Mouse (Mus musculus): Measurements from ENCODE around the gene Phf2. TPM values are rescaled to one million over a fixed set of nuclear protein-coding genes. Genes with fewer than 3 reads are reported as not detected.
"Not testable (repeated sequence)": the region's sequence is repeated elsewhere in the genome, so short reads cannot be mapped to it uniquely, and the experiment has no call there.

Gene Phf2
- total RNA-seq, 4 experiments from 2014 or later = 26.8 to 31.5 (median 29.9) TPM

DNA sequence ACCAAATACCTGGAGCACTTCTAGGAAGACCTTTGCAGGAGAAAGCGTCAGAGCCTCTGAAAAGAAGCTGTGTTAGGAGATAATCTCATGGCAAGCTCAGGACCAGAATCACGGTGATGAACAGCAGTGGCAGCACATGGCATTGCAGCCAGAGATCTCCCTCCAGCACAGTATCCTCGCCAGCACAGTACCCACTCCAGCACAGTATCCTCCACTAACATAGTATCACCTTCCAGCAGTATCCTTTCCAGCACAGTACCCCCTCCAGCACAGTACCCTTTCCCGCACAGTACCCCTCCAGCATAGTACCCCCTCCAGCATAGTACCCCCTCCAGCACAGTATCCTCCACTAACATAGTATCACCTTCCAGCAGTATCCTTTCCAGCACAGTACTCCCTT, 61.3 kb downstream of the Phf2 start:
- not testable (repeated sequence) for DNase-seq (ENCODE audit: low spot score)

DNA sequence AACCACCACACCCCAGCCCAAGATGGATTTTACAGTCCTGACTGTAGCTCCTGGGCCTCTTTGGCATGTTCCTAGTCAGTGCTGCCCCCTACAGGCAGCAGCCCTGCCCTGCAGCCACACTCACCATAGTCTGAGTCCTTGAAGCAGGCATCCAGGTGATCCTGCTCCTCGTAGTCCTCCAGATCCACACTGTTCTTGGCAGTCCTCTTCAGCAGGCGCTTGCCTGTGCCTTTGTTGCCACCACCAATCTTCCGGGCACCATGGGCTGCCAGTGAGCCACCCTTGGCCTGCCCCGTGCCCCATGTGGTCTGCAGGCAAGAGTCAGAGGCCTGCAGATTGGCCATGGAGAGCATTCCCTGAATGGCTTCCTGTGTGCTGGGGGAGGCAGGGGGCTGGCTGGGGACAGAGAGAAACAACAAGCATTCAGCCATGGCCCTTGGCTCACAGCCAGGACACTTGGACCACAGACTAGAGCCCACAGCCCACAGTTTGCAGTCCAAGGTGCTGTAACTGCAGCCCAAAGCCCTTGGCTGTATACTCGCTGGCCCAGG, 63.4 kb downstream of the Phf2 start:
- peak; percentile 11 for DNase-seq (ENCODE audit: low spot score)

DNA sequence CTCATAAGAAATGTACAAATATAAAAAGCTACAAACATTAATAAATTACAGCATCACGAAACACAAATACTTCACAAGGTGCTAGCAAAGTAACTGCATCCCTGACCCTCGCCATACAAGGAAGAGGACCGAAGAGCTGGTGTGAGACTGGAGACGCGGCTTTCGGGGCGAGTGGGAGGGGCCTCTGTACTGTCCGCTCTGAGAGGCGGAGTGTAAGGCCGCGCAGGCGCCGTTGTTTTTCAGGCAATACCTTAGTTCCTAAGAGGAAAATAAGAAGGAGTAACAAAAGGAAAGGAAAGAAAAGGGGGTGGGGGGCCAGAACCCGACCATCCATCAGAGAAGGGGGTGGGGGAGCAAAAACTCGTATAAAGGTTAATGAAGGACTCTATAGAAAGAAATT, 68.7 kb downstream of the Phf2 start:
- no peak for DNase-seq (ENCODE audit: low spot score)

DNA sequence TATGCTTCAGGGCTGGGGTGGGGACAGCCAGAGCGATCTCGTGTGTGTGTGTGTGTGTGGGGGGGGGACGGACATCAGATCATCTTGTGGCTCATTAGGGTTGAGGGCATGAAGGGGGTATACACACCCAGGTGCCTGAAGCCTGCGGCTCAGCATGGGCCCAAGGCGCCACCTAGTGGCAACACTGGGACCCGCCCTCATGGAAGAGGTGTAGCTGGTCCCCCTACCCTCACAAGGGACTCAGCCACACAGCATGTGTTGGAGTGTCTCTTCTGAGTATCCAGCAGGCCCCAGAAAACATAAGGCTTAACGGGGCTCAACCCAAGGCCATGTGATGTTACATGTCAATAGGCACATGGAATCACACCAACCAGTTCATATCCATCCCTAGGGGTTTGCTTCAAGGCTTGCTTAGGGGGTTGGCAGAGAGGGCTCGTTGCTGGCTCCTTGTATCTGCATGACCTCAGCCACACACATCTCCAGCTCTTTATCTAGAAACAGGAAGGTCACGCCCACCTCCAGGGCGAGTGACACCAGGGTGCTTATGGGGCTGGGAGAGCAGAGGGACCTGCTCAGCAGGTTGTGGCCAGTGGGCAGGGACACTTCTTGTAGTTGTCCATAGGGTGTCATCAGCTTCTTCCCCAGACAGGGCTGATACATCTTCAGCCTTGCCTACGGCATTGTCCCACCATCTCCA, 69.9 kb downstream of the Phf2 start:
- peak; percentile 35 for DNase-seq (ENCODE audit: low spot score)

DNA sequence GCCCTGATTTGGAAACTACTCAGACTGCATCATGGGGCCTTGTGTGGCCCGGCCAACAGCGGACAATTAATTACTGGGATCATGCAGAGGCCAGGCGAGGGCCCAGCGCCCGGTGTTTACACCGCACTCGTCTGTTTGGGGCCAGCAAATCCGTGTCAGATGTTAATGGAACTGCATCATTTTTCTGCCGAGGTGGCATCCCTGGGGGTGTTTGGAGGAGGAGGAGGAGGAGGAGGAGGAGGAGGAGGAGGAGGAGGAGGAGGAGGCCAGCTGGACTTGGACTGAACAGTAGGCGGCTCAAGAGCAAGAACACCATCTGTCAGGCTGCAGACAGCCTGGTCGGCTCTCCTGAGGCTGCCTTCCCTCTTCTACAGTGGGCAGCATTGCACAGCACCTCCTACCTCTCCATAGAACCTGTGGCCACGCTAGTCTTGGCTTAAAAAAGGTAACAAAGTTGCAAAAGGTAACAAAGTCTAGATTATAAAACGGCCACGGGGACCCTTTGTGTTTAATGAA, 72.6 kb downstream of the Phf2 start:
- no peak for DNase-seq (ENCODE audit: low spot score)

DNA sequence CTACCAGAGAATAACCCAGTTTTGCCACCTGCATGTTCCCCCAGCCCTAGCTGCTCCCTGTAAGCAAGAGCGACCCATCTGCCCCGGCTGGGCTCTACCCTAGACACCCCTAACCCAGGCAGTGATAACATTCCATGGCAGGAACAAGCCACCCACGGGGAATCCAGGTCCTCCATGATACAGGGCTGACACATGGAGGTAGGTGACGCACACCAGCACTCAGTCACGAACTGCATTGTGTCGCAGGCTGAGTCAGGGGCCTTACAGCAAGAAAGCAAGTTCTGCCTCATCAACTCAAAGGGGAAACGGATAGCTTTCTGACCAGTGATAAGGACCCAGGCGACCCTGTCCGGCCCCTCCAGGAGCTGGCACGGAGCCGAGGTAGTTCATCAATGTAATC, 74.0 kb downstream of the Phf2 start:
- no peak for DNase-seq (ENCODE audit: low spot score)

DNA sequence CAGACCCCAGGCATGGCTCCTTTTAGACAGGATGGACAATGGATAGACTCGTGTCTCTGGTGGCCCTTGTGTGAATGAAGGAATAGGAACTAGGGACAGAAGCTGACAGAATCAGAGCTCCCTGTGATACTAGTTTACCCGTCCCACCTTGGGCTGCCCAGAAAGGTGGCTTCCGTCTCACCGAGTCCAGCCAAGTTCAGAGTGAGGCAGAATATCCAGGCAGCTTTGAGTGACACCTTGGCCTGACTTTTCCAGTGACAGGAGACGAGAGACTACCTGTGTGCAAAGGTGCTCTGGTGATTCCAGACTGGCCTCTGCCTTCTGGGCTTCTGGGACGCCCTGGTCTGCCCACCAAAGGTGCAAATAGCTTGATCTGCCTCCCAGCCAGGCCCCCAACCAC, 75.2 kb downstream of the Phf2 start:
- no peak for DNase-seq (ENCODE audit: low spot score)

DNA sequence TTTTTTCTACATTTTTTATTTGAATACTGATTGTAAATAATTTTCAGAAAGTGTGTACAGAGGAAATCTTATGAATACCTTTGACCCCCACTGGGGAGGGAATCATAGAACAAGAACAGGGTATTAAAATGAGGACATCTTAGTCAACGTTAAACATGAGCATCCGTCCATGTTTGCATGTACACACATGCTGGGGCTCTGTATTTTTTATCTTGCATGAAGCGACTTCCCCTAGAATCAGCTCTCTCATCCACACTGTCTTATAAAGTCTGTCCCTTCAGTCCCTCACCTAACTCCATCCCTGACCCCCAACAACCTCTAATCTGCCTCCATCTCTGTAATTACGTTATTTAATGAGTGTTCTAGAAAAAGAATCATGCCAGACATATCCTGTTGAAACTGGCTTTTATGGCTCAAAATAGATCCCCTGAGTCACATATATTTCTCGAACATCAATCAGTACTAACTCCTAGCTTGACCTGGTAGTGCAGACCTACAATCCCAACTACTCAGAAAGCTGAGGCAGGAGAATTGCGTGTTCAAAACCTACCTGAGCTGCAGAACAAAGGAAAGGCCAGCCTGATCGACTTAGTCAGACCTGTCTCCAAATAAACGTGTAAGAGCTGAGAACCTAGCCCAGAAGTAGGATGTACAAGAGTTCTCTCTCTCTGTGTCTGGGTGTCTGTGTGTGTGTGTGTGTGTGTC, 86.2 kb downstream of the Phf2 start:
- no peak for DNase-seq (ENCODE audit: low spot score)

DNA sequence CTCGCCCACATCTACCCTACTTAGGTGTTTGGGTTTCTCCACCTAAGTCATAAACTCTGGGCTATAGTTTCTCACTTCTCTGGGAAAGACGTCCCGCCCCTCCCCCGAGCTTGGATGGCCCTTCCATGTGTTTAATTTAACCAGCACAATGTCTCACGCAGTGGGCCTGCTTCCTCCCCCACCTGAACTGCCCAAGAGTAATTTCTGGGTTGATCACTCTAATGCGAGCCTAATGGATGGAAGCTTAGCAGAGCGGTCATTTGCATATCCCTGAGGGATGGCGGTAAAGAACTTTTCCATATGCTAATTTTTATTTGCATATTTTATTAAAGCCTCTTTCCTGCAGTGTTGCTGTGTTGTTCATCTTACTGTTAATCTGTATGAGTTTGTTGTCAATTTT, 86.8 kb downstream of the Phf2 start:
- DNase-seq (ENCODE audit: low spot score) = no peak

DNA sequence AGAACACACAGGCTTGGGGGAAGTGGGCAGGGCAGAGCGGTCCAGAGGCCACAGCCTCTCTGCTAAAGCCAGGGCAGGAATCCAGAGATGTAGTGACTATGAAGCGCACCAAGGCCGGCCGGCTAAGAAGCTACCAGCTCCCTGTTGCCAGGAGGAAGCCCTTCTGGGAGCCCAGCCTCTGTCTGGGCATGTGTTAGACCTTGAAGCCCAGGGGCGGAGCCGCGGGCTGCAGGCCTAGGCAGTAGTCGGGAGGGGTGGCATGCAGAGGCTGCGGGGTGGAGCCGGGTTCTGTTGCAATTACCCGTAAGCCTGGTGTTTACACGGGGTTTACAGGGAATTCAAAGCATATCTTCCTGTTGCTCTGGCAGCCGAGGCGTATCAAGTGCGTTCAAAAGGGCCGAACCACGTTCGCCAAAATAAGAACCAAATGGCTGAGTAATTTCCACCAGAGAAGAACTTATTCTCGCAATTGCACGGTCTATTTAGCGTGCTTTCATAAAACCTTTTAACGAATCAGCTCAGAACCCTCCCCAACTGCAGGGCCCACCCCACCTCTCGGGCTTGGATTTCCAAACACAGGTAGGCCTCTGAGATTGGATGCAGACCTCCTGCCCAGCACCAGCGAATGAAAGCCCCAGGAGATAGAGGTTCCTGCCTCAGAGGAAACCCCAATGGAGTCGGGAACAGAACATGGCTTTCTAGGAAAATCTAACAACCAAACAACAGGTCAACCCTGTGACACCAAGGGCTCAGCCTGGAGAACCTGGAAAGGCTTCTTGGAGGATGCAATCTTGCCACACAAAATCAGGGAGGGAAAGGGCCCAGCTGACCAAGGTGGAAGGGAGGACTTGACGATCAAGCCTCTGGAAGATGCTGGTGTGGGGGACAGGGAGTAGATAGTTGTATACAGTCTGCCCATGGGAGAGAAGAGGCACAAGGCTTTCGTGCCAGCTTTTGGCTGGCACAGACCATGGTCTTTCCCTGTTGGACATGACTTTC, 87.9 kb downstream of the Phf2 start:
- no peak for DNase-seq (ENCODE audit: low spot score)

DNA sequence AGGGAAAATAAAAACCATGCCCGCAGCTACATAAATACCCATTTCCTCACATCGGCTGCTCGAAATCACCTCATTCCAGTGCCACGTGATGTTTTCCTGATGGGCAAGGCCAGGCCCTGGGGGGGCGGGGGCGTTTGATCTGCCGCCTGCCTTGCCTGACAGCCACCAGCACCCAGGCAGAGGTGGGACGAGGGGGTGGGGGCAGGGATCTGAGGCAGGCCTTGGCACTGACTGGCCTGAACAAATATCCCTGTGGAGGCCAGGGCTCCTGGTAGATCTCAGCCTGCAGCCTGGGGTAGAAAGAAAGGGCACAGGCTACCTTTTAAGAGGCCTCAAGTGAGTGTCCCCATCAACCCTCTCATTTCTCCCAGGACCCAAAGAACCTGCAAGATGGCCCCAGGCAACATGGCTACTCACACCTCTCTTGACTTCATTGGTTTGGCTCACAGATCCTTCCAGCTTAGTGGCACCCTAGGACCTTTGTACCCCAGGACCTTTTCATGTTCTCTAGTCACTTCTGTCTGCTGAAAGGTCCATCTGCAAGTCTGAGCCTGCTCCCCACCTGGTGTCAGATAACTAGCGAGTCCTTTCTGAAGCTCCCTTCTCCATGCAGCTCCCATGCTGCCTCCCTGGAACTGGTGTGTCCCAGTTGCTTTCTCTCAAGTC, 90.4 kb downstream of the Phf2 start:
- no peak for DNase-seq (ENCODE audit: low spot score)

DNA sequence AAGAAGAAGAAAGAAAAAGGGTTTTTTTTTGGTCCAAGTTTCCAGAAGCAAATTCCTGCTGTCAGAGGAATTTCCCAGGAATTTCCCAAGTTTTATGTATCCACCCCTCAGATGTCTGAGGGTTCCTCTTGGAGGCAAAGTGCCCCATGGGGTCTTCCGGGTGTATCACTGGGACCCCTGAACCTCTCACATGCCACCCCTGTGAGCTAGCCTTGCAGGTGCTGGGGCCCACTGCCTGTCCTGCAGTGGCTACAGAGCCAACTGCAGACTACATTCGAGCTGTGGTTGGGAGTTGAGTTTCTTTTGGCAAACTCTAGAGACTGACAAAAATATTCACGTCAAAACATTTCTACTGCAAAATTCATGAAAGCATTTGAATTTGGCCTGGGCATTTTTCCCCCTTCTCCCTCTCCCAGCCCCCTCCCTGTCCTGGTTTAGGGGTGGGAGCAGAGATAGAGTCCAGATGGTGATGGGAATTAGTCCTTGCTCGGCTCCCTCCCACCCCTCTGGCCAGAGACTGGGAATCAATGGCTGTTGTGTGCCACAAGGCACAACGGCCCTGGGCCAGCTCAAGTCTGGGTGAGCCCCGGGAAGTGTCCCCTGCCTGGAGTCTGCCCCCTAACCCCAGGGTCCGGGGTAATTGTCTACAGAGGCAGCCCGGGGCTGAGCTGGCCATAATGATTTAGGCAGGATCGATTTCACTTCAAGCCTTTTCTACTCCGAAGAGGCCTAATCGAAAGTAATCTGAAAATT, 91.2 kb downstream of the Phf2 start:
- DNase-seq (ENCODE audit: low spot score) = no peak

DNA sequence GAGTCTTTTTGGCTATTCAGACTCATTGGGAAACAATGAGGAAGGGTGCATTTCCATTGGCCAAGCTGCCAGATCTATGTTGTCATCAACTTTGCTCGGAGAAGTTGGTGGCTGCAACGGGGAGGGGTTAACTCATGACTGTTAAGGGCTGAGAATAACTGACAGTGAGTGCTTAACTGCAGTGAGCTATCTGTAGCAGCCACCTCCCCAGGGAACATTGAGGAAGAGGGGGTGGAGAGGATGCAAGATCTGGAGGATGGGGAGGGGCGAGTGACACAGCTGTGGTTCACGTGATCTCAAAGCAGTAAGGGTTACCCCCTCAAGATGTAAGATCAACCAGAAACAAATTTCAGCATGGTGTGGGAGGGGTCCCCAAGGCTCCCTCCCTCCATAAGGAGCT, 92.8 kb downstream of the Phf2 start:
- DNase-seq (ENCODE audit: low spot score) = no peak

DNA sequence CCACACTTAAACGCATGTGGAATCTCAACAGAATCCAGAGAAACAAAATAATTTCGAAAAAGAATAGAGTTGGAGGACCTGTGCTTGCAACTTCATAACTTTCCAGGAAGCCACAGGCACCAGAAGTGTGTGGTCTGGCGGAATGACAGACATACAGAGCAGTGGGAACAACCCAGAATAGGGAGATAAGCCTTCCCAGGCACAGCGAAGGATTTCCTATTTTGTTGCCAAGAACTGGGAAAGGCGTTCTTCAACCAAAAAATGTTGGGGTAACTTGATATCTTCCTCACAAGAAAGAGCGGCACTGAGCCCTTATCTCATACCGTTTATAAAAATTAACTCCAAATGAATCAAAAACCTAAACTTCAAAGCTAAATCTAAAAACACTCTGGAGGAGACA, 96.4 kb downstream of the Phf2 start:
- DNase-seq (ENCODE audit: low spot score) = no peak

DNA sequence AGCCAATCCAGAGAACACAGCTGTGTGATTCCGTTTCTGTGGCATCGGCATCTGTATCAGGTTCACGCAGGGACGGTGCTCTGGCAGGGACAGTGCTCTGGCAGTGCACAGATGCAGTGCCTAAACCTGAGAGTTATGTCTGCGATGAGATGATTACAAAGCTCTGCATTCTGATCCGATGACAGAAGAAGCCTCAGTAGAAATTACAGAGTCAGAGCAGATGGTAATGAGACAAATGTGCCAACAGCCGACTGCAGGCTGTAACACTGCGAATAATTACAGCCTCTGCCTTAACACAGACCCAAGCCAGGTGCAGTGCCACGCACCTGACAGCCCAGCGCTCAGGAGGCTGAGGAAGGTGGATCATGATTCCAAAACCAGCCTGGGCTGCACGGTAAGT, 102.8 kb downstream of the Phf2 start:
- no peak for DNase-seq (ENCODE audit: low spot score)

DNA sequence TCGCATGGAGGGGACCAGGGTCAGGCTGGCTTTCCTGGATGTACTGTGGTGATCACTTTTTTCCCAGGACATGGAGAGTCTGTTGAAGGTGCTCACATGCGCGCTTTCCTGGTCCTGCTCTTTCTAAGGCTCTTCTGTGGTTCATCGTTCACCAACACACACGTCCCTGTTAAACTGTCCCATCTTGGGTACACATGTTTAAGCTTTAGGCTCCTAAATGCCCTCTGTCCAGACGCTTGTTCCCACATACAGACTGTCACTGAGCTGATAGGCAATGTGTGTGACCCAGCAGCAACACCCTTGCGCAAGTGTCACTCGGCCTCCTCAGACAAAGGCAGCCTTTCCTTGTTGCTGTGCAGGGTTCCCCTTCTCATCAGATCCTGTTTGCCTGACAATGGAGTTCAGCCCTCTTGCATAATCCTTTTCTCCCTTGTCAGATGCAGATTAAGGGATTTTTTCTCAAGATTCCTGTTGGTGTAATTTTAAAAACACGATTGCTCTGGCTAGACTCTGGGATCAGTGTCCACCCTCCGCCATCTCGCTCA, 107.1 kb downstream of the Phf2 start:
- no peak for DNase-seq (ENCODE audit: low spot score)

DNA sequence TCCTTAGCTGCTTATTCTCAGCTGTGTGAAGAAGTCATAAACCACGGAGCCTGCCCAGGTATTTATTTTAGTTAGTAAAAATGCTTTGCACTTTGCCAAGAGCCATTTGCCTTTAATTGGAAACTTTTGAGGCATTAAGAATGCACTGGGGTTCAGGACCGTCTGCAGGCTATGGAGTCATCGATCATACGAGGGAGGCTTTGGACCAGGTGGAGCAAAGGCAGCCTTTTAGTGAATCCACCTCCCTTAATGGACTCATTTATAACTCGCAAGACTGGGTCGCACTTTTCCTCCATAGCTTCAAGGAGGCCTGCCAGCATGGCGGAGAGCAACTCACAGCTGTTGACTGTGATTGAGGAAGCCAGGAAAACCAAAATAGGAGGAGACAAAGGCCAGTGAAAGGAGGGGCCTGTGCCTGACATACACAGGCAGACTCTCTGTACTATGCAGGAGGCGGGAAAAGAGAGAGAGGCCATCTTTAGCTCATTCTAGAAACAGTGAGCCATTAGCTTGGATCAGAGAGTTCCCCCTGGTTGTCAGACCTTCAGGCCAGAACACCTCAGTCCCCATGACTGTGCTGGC, 110.0 kb downstream of the Phf2 start:
- DNase-seq (ENCODE audit: low spot score) = no peak

DNA sequence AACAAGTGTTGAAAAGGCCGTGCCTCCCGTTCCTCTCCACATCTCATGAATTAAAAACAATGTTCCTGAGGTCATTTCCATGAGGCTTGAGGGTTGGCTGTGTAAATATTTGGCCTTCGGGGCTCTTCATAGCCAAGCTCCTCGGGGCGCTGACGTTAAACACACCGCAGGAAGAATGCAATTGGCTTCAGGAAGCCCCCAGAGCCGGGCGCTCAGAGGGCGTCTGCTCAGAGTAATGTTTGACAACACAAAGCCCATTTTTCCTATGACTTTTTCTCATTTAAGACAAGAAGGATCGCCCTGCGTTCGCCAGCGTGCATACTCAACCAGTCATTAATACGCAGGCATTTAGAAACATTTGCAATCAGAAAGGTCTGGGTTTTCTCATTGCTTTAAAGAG, 114.2 kb downstream of the Phf2 start:
- DNase-seq (ENCODE audit: low spot score) = no peak
